Mouse (Mus musculus): ENCODE data around the gene Skap1. TPM values are rescaled to one million over a fixed set of nuclear protein-coding genes. Genes with fewer than 3 reads are reported as not detected.

Skap1 gene
- polyA plus RNA-seq, 1 experiment from 2014 or later: 0.87 TPM

GRCm38 (mm10) chr11:96692250-96692649 is 227.9 kb downstream of the Skap1 start:
- ATAC-seq (replicated peaks; ENCODE audit: low FRiP score, low TSS enrichment, low read depth) (no peak), DNase-seq (ENCODE audit: low spot score) (no peak)
- Histone ChIP-seq H3K9ac (ENCODE audit: low read length) (no peak overlapping the region), H3K27me3 (replicated peaks; ENCODE audit: control insufficient read depth, insufficient read depth, low read length) (no peaks in the 10 kb centered on the region), H3K36me3 (ENCODE audit: control insufficient read depth, insufficient read depth, low read length) (no peaks in the 10 kb centered on the region), H3K27ac (ENCODE audit: low read depth) (no peak overlapping the region), H3K4me1 (replicated peaks; ENCODE audit: control insufficient read depth, insufficient read depth, low read length) (no peaks in the 10 kb centered on the region), H3K9me3 (ENCODE audit: control insufficient read depth, low read length) (no peaks in the 10 kb centered on the region), H3K4me3 (ENCODE audit: low read depth, low read length) (no peak overlapping the region), H3K4me2 (ENCODE audit: low read length) (no peak overlapping the region)
- WGBS: 80% methylated on average over 5 of the region's 5 CpGs

- no peak overlapping the region for H3K27ac ChIP-seq (ENCODE audit: low read depth)
- H3K4me1 ChIP-seq (replicated peaks; ENCODE audit: control insufficient read depth, insufficient read depth, low read length): no peaks in the 10 kb centered on the region
- H3K27me3 ChIP-seq (replicated peaks; ENCODE audit: control insufficient read depth, insufficient read depth, low read length): no peaks in the 10 kb centered on the region
- no peak overlapping the region for H3K9ac ChIP-seq (ENCODE audit: low read length)
- no peak overlapping the region for H3K4me3 ChIP-seq (ENCODE audit: low read depth, low read length)
- 94% methylated on average over 11 of the region's 11 CpGs for WGBS
- H3K9me3 ChIP-seq (ENCODE audit: control insufficient read depth, low read length): no peaks in the 10 kb centered on the region
- no peak overlapping the region for H3K4me2 ChIP-seq (ENCODE audit: low read length)
- DNase-seq (ENCODE audit: low spot score): no peak
- H3K36me3 ChIP-seq (ENCODE audit: control insufficient read depth, insufficient read depth, low read length): no peaks in the 10 kb centered on the region
- ATAC-seq (replicated peaks; ENCODE audit: low FRiP score, low TSS enrichment, low read depth): no peak
These were observed 229.0 kb downstream of the Skap1 start for GRCm38 (mm10) chr11:96693360-96693759.

GRCm38 (mm10) chr11:96694774-96695173 is 230.4 kb downstream of the Skap1 start:
- 79% methylated on average over 12 of the region's 12 CpGs for WGBS
- Histone ChIP-seq H3K9me3 (ENCODE audit: control insufficient read depth, low read length) (no peaks in the 10 kb centered on the region), H3K4me1 (replicated peaks; ENCODE audit: control insufficient read depth, insufficient read depth, low read length) (no peaks in the 10 kb centered on the region), H3K4me2 (ENCODE audit: low read length) (no peak overlapping the region), H3K9ac (ENCODE audit: low read length) (no peak overlapping the region), H3K27ac (ENCODE audit: low read depth) (no peak overlapping the region), H3K4me3 (ENCODE audit: low read depth, low read length) (no peak overlapping the region), H3K27me3 (replicated peaks; ENCODE audit: control insufficient read depth, insufficient read depth, low read length) (no peaks in the 10 kb centered on the region), H3K36me3 (ENCODE audit: control insufficient read depth, insufficient read depth, low read length) (no peaks in the 10 kb centered on the region)
- DNase-seq (ENCODE audit: low spot score) (no peak), ATAC-seq (replicated peaks; ENCODE audit: low FRiP score, low TSS enrichment, low read depth) (no peak)

GRCm38 (mm10) chr11:96696168-96696727 is 231.9 kb downstream of the Skap1 start:
- H3K36me3 ChIP-seq (ENCODE audit: control insufficient read depth, insufficient read depth, low read length): no peaks in the 10 kb centered on the region
- no peak overlapping the region for H3K9ac ChIP-seq (ENCODE audit: low read length)
- H3K27ac ChIP-seq (ENCODE audit: low read depth): no peak overlapping the region
- WGBS: 76% methylated on average over 15 of the region's 15 CpGs
- no peak overlapping the region for H3K4me3 ChIP-seq (ENCODE audit: low read depth, low read length)
- H3K4me1 ChIP-seq (replicated peaks; ENCODE audit: control insufficient read depth, insufficient read depth, low read length): no peaks in the 10 kb centered on the region
- H3K9me3 ChIP-seq (ENCODE audit: control insufficient read depth, low read length): no peaks in the 10 kb centered on the region
- ATAC-seq (replicated peaks; ENCODE audit: low FRiP score, low TSS enrichment, low read depth) (no peak), DNase-seq (ENCODE audit: low spot score) (no peak)
- H3K4me2 ChIP-seq (ENCODE audit: low read length): no peak overlapping the region
- H3K27me3 ChIP-seq (replicated peaks; ENCODE audit: control insufficient read depth, insufficient read depth, low read length): no peaks in the 10 kb centered on the region

GRCm38 (mm10) chr11:96696842-96697455 is 232.6 kb downstream of the Skap1 start:
- Histone ChIP-seq H3K27me3 (replicated peaks; ENCODE audit: control insufficient read depth, insufficient read depth, low read length) (no peaks in the 10 kb centered on the region), H3K4me3 (ENCODE audit: low read depth, low read length) (no peak overlapping the region), H3K27ac (ENCODE audit: low read depth) (no peak overlapping the region), H3K9ac (ENCODE audit: low read length) (no peak overlapping the region), H3K4me2 (ENCODE audit: low read length) (no peak overlapping the region), H3K9me3 (ENCODE audit: control insufficient read depth, low read length) (no peaks in the 10 kb centered on the region), H3K4me1 (replicated peaks; ENCODE audit: control insufficient read depth, insufficient read depth, low read length) (no peaks in the 10 kb centered on the region), H3K36me3 (ENCODE audit: control insufficient read depth, insufficient read depth, low read length) (no peaks in the 10 kb centered on the region)
- WGBS: 31% methylated on average over 7 of the region's 7 CpGs
- ATAC-seq (replicated peaks; ENCODE audit: low FRiP score, low TSS enrichment, low read depth) (no peak), DNase-seq (ENCODE audit: low spot score) (no peak)

GRCm38 (mm10) chr11:96697467-96697866 is 233.1 kb downstream of the Skap1 start:
- Histone ChIP-seq H3K9ac (ENCODE audit: low read length) (no peak overlapping the region), H3K27me3 (replicated peaks; ENCODE audit: control insufficient read depth, insufficient read depth, low read length) (no peaks in the 10 kb centered on the region), H3K9me3 (ENCODE audit: control insufficient read depth, low read length) (no peaks in the 10 kb centered on the region), H3K4me1 (replicated peaks; ENCODE audit: control insufficient read depth, insufficient read depth, low read length) (no peaks in the 10 kb centered on the region), H3K27ac (ENCODE audit: low read depth) (no peak overlapping the region), H3K4me3 (ENCODE audit: low read depth, low read length) (no peak overlapping the region), H3K4me2 (ENCODE audit: low read length) (no peak overlapping the region), H3K36me3 (ENCODE audit: control insufficient read depth, insufficient read depth, low read length) (no peaks in the 10 kb centered on the region)
- no peak for ATAC-seq (replicated peaks; ENCODE audit: low FRiP score, low TSS enrichment, low read depth)
- 84% methylated on average over 4 of the region's 4 CpGs for WGBS
- no peak for DNase-seq (ENCODE audit: low spot score)

- Histone ChIP-seq H3K27me3 (replicated peaks; ENCODE audit: control insufficient read depth, insufficient read depth, low read length) (peaks cover 8% of the 10 kb centered on the region), H3K36me3 (ENCODE audit: control insufficient read depth, insufficient read depth, low read length) (no peaks in the 10 kb centered on the region), H3K9ac (ENCODE audit: low read length) (no peak overlapping the region), H3K27ac (ENCODE audit: low read depth) (no peak overlapping the region), H3K4me1 (replicated peaks; ENCODE audit: control insufficient read depth, insufficient read depth, low read length) (no peaks in the 10 kb centered on the region), H3K4me2 (ENCODE audit: low read length) (no peak overlapping the region), H3K4me3 (ENCODE audit: low read depth, low read length) (no peak overlapping the region), H3K9me3 (ENCODE audit: control insufficient read depth, low read length) (no peaks in the 10 kb centered on the region)
- no peak for DNase-seq (ENCODE audit: low spot score)
- WGBS: 71% methylated on average over 8 of the region's 8 CpGs
- no peak for ATAC-seq (replicated peaks; ENCODE audit: low FRiP score, low TSS enrichment, low read depth)
These were observed 239.4 kb downstream of the Skap1 start for GRCm38 (mm10) chr11:96703813-96704212.

- no peak for ATAC-seq (replicated peaks; ENCODE audit: low FRiP score, low TSS enrichment, low read depth)
- Histone ChIP-seq H3K36me3 (ENCODE audit: control insufficient read depth, insufficient read depth, low read length) (no peaks in the 10 kb centered on the region), H3K27me3 (replicated peaks; ENCODE audit: control insufficient read depth, insufficient read depth, low read length) (peaks cover 8% of the 10 kb centered on the region), H3K9me3 (ENCODE audit: control insufficient read depth, low read length) (no peaks in the 10 kb centered on the region), H3K4me1 (replicated peaks; ENCODE audit: control insufficient read depth, insufficient read depth, low read length) (0 out of 2 replicates have a peak, but pooled peaks cover 3% of the 10 kb centered on the region), H3K4me2 (ENCODE audit: low read length) (no peak overlapping the region), H3K9ac (ENCODE audit: low read length) (no peak overlapping the region), H3K4me3 (ENCODE audit: low read depth, low read length) (no peak overlapping the region), H3K27ac (ENCODE audit: low read depth) (no peak overlapping the region)
- 63% methylated on average over 5 of the region's 5 CpGs for WGBS
- DNase-seq (ENCODE audit: low spot score): no peak
These were observed 246.9 kb downstream of the Skap1 start for GRCm38 (mm10) chr11:96711268-96711667.

GRCm38 (mm10) chr11:96711670-96712069 is 247.3 kb downstream of the Skap1 start:
- Histone ChIP-seq H3K27me3 (replicated peaks; ENCODE audit: control insufficient read depth, insufficient read depth, low read length) (peaks cover 8% of the 10 kb centered on the region), H3K9ac (ENCODE audit: low read length) (no peak overlapping the region), H3K27ac (ENCODE audit: low read depth) (no peak overlapping the region), H3K4me1 (replicated peaks; ENCODE audit: control insufficient read depth, insufficient read depth, low read length) (0 out of 2 replicates have a peak, but pooled peaks cover 3% of the 10 kb centered on the region), H3K4me3 (ENCODE audit: low read depth, low read length) (no peak overlapping the region), H3K36me3 (ENCODE audit: control insufficient read depth, insufficient read depth, low read length) (no peaks in the 10 kb centered on the region), H3K9me3 (ENCODE audit: control insufficient read depth, low read length) (no peaks in the 10 kb centered on the region), H3K4me2 (ENCODE audit: low read length) (no peak overlapping the region)
- DNase-seq (ENCODE audit: low spot score) (no peak), ATAC-seq (replicated peaks; ENCODE audit: low FRiP score, low TSS enrichment, low read depth) (no peak)
- WGBS: 89% methylated on average over 7 of the region's 7 CpGs
